Mouse (Mus musculus) olfactory bulb, adult 2 months (tissue): ENCODE measurements around the gene Cbx4. TPM values are rescaled to one million over a fixed set of nuclear protein-coding genes. Genes with fewer than 3 reads are reported as not detected.

Source experiments
- H3K27ac ChIP-seq: fragments of 200-500 bp; 2 replicates; pipeline ENCODE4 v1.5.1; 2012; ENCODE audit warnings: low read depth, low read length; ENCODE audit not compliant: insufficient read depth
- H3K4me1 ChIP-seq: fragments of 200-500 bp; 2 replicates; pipeline ENCODE4 v1.6.1; 2012; ENCODE audit warnings: low read length; ENCODE audit not compliant: control insufficient read depth, insufficient read depth
- H3K4me3 ChIP-seq: fragments of 200-500 bp; 2 replicates; pipeline ENCODE4 v1.5.1; 2012; ENCODE audit warnings: mild to moderate bottlenecking, low read depth, low read length, moderate library complexity; ENCODE audit not compliant: insufficient read depth
- CTCF ChIP-seq: fragments of 200-500 bp; IDR thresholded peaks from 2 replicates; pipeline ENCODE4 v1.5.1; 2012; ENCODE audit warnings: low read depth, mild to moderate bottlenecking, low read length, moderate library complexity; ENCODE audit not compliant: insufficient read depth
- POLR2A ChIP-seq: fragments of 200-500 bp; IDR thresholded peaks from 2 replicates; pipeline ENCODE4 v1.6.1; 2012; ENCODE audit warnings: mild to moderate bottlenecking, low read depth, low read length, moderate library complexity; ENCODE audit not compliant: insufficient read depth
- WGBS: fragments of 180-500 bp; shearing (Covaris S2); methylation state at CpG from one replicate; pipeline ENCODE4 v1.1.7; 2018; 5-methylcytosine and 5-hydroxymethylcytosine counted together
- polyA plus RNA-seq: library from polyadenylated mRNA; stranded (reverse); fragments of >200 nt; gene quantifications from 2 replicates; pipeline ENCODE4 v1.2.4, GENCODE M21; 2012; ENCODE audit warnings: low replicate concordance; ENCODE audit not compliant: missing spikeins, insufficient read depth, insufficient read length

Cbx4 gene
- polyA plus RNA-seq, 1 experiment = not detected

- TF ChIP-seq POLR2A = no peak
- TF ChIP-seq CTCF = peak; percentile 31; the same call in 1 of the 2 replicates
- Histone ChIP-seq H3K4me3 (peak overlapping the region; percentile 33), H3K4me1 (peaks cover 55% of the 10 kb centered on the region), H3K27ac (peak overlapping the region; percentile 68)
- WGBS = 8% methylated on average over 47 of the region's 47 CpGs
Observed at GRCm38 (mm10) chr11:119054351-119055345, 31.4 kb downstream of the Cbx4 start.

- WGBS = under 1% methylated on average over 34 of the region's 35 CpGs
- Histone ChIP-seq H3K4me1 (peaks cover 54% of the 10 kb centered on the region), H3K4me3 (peak overlapping the region; percentile 33)
Observed at GRCm38 (mm10) chr11:119053738-119054350, 32.2 kb downstream of the Cbx4 start.

GRCm38 (mm10) chr11:119053257-119053670 lies 32.8 kb downstream of the Cbx4 start:
- H3K4me3 ChIP-seq = peak overlapping the region; percentile 52
- H3K27ac ChIP-seq = peak overlapping the region; percentile 83
- TF ChIP-seq CTCF (no peak), POLR2A (no peak)
- WGBS = under 1% methylated on average over 42 of the region's 42 CpGs
- H3K4me1 ChIP-seq = peaks cover 48% of the 10 kb centered on the region

More at GRCm38 (mm10) chr11:119053738-119054350, 32.2 kb downstream of the Cbx4 start:
- TF ChIP-seq CTCF = no peak
- no peak for TF ChIP-seq POLR2A
- peak overlapping the region; percentile 68 for H3K27ac ChIP-seq

GRCm38 (mm10) chr11:119052661-119053256 lies 33.3 kb downstream of the Cbx4 start:
- Histone ChIP-seq H3K27ac (peak overlapping the region; percentile 83), H3K4me3 (peak overlapping the region; percentile 52), H3K4me1 (peaks cover 46% of the 10 kb centered on the region)
- no peak for TF ChIP-seq POLR2A
- no peak for TF ChIP-seq CTCF
- 14% methylated on average over 13 of the region's 13 CpGs for WGBS

GRCm38 (mm10) chr11:119051927-119052660 lies 33.9 kb downstream of the Cbx4 start:
- Histone ChIP-seq H3K4me1 (peaks cover 44% of the 10 kb centered on the region), H3K27ac (no peak overlapping the region)

GRCm38 (mm10) chr11:119051426-119051825 lies 34.6 kb downstream of the Cbx4 start:
- no peak for TF ChIP-seq CTCF
- Histone ChIP-seq H3K4me1 (peaks cover 47% of the 10 kb centered on the region), H3K27ac (no peak overlapping the region), H3K4me3 (no peak overlapping the region)

More at GRCm38 (mm10) chr11:119051927-119052660, 33.9 kb downstream of the Cbx4 start:
- TF ChIP-seq CTCF = no peak
- no peak for TF ChIP-seq POLR2A
- WGBS = 20% methylated on average over 15 of the region's 15 CpGs
- H3K4me3 ChIP-seq = no peak overlapping the region

GRCm38 (mm10) chr11:119050361-119050760 lies 35.7 kb downstream of the Cbx4 start:
- Histone ChIP-seq H3K27ac (no peak overlapping the region), H3K4me1 (peaks cover 40% of the 10 kb centered on the region), H3K4me3 (no peak overlapping the region)
- 32% methylated on average over 2 of the region's 2 CpGs for WGBS
- TF ChIP-seq POLR2A = no peak
- no peak for TF ChIP-seq CTCF

- 2% methylated on average over 13 of the region's 13 CpGs for WGBS
- Histone ChIP-seq H3K27ac (no peak overlapping the region), H3K4me3 (no peak overlapping the region), H3K4me1 (peaks cover 30% of the 10 kb centered on the region)
- TF ChIP-seq CTCF (no peak), POLR2A (no peak)
Observed at GRCm38 (mm10) chr11:119048133-119048510, 37.9 kb downstream of the Cbx4 start.
